Mouse (Mus musculus) ES-Bruce4 (cell line): ENCODE data around the gene Hemk1. TPM values are rescaled to one million over a fixed set of nuclear protein-coding genes. Genes with fewer than 3 reads are reported as not detected.

Experiments used
- H3K27ac ChIP-seq: 2 replicates; pipeline ENCODE4 v1.5.1; 2012; ENCODE audit warnings: low read length, inconsistent platforms; ENCODE audit not compliant: insufficient read depth
- H3K27me3 ChIP-seq: 2 replicates; pipeline ENCODE4 v1.6.1; 2012; ENCODE audit warnings: mild to moderate bottlenecking, low read length, inconsistent platforms; ENCODE audit not compliant: control insufficient read depth, poor library complexity, insufficient read depth, severe bottlenecking
- H3K36me3 ChIP-seq: 2 replicates; pipeline ENCODE4 v1.6.1; 2012; ENCODE audit warnings: inconsistent platforms, mild to moderate bottlenecking, low read length, moderate library complexity; ENCODE audit not compliant: control insufficient read depth, poor library complexity, insufficient read depth, severe bottlenecking
- H3K4me1 ChIP-seq: one replicate; pipeline ENCODE4 v1.8.1; 2011; ENCODE audit warnings: low read length; ENCODE audit not compliant: control insufficient read depth, insufficient read depth
- H3K4me3 ChIP-seq: 2 replicates; pipeline ENCODE4 v1.5.1; 2011; ENCODE audit warnings: low read depth, mild to moderate bottlenecking, low read length
- H3K9ac ChIP-seq: 2 replicates; pipeline ENCODE4 v1.6.1; 2012; ENCODE audit warnings: low read depth, mild to moderate bottlenecking, inconsistent platforms; ENCODE audit not compliant: poor library complexity, severe bottlenecking
- H3K9me3 ChIP-seq: replicated peaks from 2 replicates; pipeline ENCODE4 v1.6.1; 2012; ENCODE audit warnings: mild to moderate bottlenecking, low read length, inconsistent platforms; ENCODE audit not compliant: control insufficient read depth, poor library complexity, insufficient read depth, severe bottlenecking
- CTCF ChIP-seq: IDR thresholded peaks from one replicate; pipeline ENCODE4 v1.8.1; 2011; ENCODE audit warnings: low read depth, low read length
- EP300 ChIP-seq: IDR thresholded peaks from 2 replicates; pipeline ENCODE4 v1.6.1; 2011; ENCODE audit warnings: low read depth, low read length; ENCODE audit not compliant: insufficient read depth
- POLR2A ChIP-seq: IDR thresholded peaks from one replicate; pipeline ENCODE4 v1.8.1; 2011; ENCODE audit warnings: low read length; ENCODE audit not compliant: insufficient read depth
- polyA plus RNA-seq: library from polyadenylated mRNA; stranded (reverse); fragments of >200 nt; gene quantifications from 2 replicates; pipeline ENCODE4 v1.2.4, GENCODE M21; 2011; ENCODE audit warnings: low read depth; ENCODE audit not compliant: missing spikeins, insufficient read depth, insufficient read length

Gene Hemk1
- polyA plus RNA-seq, 1 experiment = 11.0 TPM

GRCm38 (mm10) chr9:107333686-107334085 is 4.5 kb downstream of the Hemk1 start:
- Histone ChIP-seq H3K4me3 (no peak overlapping the region), H3K4me1 (no peaks in the 10 kb centered on the region), H3K27me3 (no peaks in the 10 kb centered on the region), H3K9ac (no peak overlapping the region), H3K27ac (no peak overlapping the region), H3K9me3 (no peaks in the 10 kb centered on the region), H3K36me3 (no peaks in the 10 kb centered on the region)
- TF ChIP-seq EP300 (no peak), CTCF (no peak), POLR2A (no peak)

GRCm38 (mm10) chr9:107330791-107331190 is 7.4 kb downstream of the Hemk1 start:
- Histone ChIP-seq H3K4me1 (peaks cover 6% of the 10 kb centered on the region), H3K27me3 (no peaks in the 10 kb centered on the region), H3K9ac (no peak overlapping the region), H3K36me3 (no peaks in the 10 kb centered on the region), H3K4me3 (no peak overlapping the region), H3K27ac (no peak overlapping the region), H3K9me3 (no peaks in the 10 kb centered on the region)
- TF ChIP-seq CTCF (no peak), POLR2A (no peak), EP300 (no peak)

GRCm38 (mm10) chr9:107327879-107328620 is 10.1 kb downstream of the Hemk1 start:
- Histone ChIP-seq H3K4me1 (peaks cover 6% of the 10 kb centered on the region), H3K36me3 (no peaks in the 10 kb centered on the region), H3K9ac (no peak overlapping the region), H3K4me3 (no peak overlapping the region), H3K9me3 (no peaks in the 10 kb centered on the region), H3K27me3 (no peaks in the 10 kb centered on the region), H3K27ac (no peak overlapping the region)
- TF ChIP-seq CTCF (no peak), POLR2A (no peak), EP300 (no peak)

- Histone ChIP-seq H3K27me3 (no peaks in the 10 kb centered on the region), H3K4me3 (no peak overlapping the region), H3K9ac (no peak overlapping the region)
Measured at GRCm38 (mm10) chr9:107325904-107326303, 12.2 kb downstream of the Hemk1 start.

GRCm38 (mm10) chr9:107324799-107325561 is 13.2 kb downstream of the Hemk1 start:
- H3K4me1 ChIP-seq = peaks cover 6% of the 10 kb centered on the region
- no peaks in the 10 kb centered on the region for H3K27me3 ChIP-seq
- H3K4me3 ChIP-seq = no peak overlapping the region
- no peak overlapping the region for H3K27ac ChIP-seq
- no peak for TF ChIP-seq EP300
- no peak for TF ChIP-seq CTCF
- no peak for TF ChIP-seq POLR2A
- H3K9ac ChIP-seq = no peak overlapping the region
- H3K36me3 ChIP-seq = no peaks in the 10 kb centered on the region
- H3K9me3 ChIP-seq = no peaks in the 10 kb centered on the region

More at GRCm38 (mm10) chr9:107325904-107326303, 12.2 kb downstream of the Hemk1 start:
- peaks cover 6% of the 10 kb centered on the region for H3K4me1 ChIP-seq
- TF ChIP-seq EP300 (peak; percentile 26; the same call in 1 of the 2 replicates), POLR2A (no peak), CTCF (no peak)
- H3K9me3 ChIP-seq = no peaks in the 10 kb centered on the region
- H3K27ac ChIP-seq = no peak overlapping the region
- H3K36me3 ChIP-seq = no peaks in the 10 kb centered on the region

GRCm38 (mm10) chr9:107323558-107323957 is 14.6 kb downstream of the Hemk1 start:
- Histone ChIP-seq H3K36me3 (no peaks in the 10 kb centered on the region), H3K27me3 (no peaks in the 10 kb centered on the region), H3K9ac (no peak overlapping the region), H3K27ac (no peak overlapping the region), H3K9me3 (no peaks in the 10 kb centered on the region), H3K4me1 (peaks cover 6% of the 10 kb centered on the region), H3K4me3 (no peak overlapping the region)
- TF ChIP-seq EP300 = no peak
- no peak for TF ChIP-seq POLR2A
- no peak for TF ChIP-seq CTCF
